Mouse (Mus musculus) ES-Bruce4 (cell line): ENCODE measurements at regions not wholly inside any gene's neighbourhood (a gene's known extent, or its start where the extent isn't known, plus 50 kb on each side); places are given as distances from the start of the nearest gene placed in this dataset.

Experiments
- H3K27ac ChIP-seq: 2 replicates; pipeline ENCODE4 v1.5.1; 2012; ENCODE audit warnings: low read length, inconsistent platforms; ENCODE audit not compliant: insufficient read depth
- H3K27me3 ChIP-seq: 2 replicates; pipeline ENCODE4 v1.6.1; 2012; ENCODE audit warnings: mild to moderate bottlenecking, low read length, inconsistent platforms; ENCODE audit not compliant: control insufficient read depth, poor library complexity, insufficient read depth, severe bottlenecking
- H3K36me3 ChIP-seq: 2 replicates; pipeline ENCODE4 v1.6.1; 2012; ENCODE audit warnings: inconsistent platforms, mild to moderate bottlenecking, low read length, moderate library complexity; ENCODE audit not compliant: control insufficient read depth, poor library complexity, insufficient read depth, severe bottlenecking
- H3K4me1 ChIP-seq: one replicate; pipeline ENCODE4 v1.8.1; 2011; ENCODE audit warnings: low read length; ENCODE audit not compliant: control insufficient read depth, insufficient read depth
- H3K4me3 ChIP-seq: 2 replicates; pipeline ENCODE4 v1.5.1; 2011; ENCODE audit warnings: low read depth, mild to moderate bottlenecking, low read length
- H3K9ac ChIP-seq: 2 replicates; pipeline ENCODE4 v1.6.1; 2012; ENCODE audit warnings: low read depth, mild to moderate bottlenecking, inconsistent platforms; ENCODE audit not compliant: poor library complexity, severe bottlenecking
- H3K9me3 ChIP-seq: replicated peaks from 2 replicates; pipeline ENCODE4 v1.6.1; 2012; ENCODE audit warnings: mild to moderate bottlenecking, low read length, inconsistent platforms; ENCODE audit not compliant: control insufficient read depth, poor library complexity, insufficient read depth, severe bottlenecking
- CTCF ChIP-seq: IDR thresholded peaks from one replicate; pipeline ENCODE4 v1.8.1; 2011; ENCODE audit warnings: low read depth, low read length
- EP300 ChIP-seq: IDR thresholded peaks from 2 replicates; pipeline ENCODE4 v1.6.1; 2011; ENCODE audit warnings: low read depth, low read length; ENCODE audit not compliant: insufficient read depth
- POLR2A ChIP-seq: IDR thresholded peaks from one replicate; pipeline ENCODE4 v1.8.1; 2011; ENCODE audit warnings: low read length; ENCODE audit not compliant: insufficient read depth

DNA sequence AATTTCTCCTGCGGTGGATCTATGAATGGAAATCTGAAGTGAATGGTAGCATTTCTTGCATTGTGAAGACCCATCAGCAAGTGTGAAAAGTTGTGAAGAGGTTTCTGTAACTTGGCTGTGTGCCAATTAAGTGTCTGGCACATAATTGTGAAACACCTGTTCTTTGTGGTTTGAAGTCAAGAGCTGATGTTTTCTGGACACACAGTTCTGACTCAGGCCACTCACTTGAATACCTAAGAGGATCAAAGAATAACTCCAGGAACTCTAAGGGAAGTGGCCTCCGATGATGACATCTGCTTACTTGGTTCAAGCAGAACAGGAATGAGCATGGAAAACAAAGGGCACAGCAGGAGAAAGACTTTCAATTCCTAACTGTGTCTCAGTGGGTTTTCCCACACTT, 534.2 kb downstream of the 1810013L24Rik start:
- no peak overlapping the region for H3K4me3 ChIP-seq

DNA sequence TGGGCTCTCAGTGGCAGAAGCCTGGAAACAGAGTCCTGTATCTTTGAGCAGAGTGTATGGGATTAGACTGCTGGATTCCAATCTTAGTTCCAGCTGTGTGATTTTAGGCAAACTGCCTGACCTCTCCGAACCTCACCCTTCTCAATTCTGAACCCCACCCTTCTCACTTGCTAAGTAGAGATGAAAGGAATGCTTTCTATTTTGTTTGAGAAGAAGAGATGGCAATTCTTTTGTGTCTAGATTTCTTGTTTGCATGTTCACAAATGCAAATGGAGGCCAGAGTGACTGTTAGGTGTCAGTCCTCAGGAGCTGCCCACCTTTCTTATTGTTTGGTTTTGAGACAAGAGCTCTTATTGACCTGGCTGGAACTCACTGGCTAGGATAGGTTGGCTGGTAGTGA, 561.1 kb downstream of the 1810013L24Rik start:
- Histone ChIP-seq H3K36me3 (no peaks in the 10 kb centered on the region), H3K4me1 (peaks cover 4% of the 10 kb centered on the region), H3K9me3 (no peaks in the 10 kb centered on the region), H3K4me3 (no peak overlapping the region), H3K27ac (no peak overlapping the region; the same call in 1 of the 2 replicates), H3K9ac (no peak overlapping the region), H3K27me3 (no peaks in the 10 kb centered on the region)
- TF ChIP-seq POLR2A, result no peak
- TF ChIP-seq CTCF, result no peak
- TF ChIP-seq EP300, result no peak

More for the DNA sequence above, 534.2 kb downstream of the 1810013L24Rik start:
- TF ChIP-seq EP300 (no peak), CTCF (no peak), POLR2A (no peak)
- peaks cover 2% of the 10 kb centered on the region for H3K4me1 ChIP-seq
- H3K36me3 ChIP-seq, result no peaks in the 10 kb centered on the region
- H3K9ac ChIP-seq, result no peak overlapping the region
- no peaks in the 10 kb centered on the region for H3K9me3 ChIP-seq
- no peaks in the 10 kb centered on the region; the same call in 1 of the 2 replicates for H3K27me3 ChIP-seq
- no peak overlapping the region for H3K27ac ChIP-seq

DNA sequence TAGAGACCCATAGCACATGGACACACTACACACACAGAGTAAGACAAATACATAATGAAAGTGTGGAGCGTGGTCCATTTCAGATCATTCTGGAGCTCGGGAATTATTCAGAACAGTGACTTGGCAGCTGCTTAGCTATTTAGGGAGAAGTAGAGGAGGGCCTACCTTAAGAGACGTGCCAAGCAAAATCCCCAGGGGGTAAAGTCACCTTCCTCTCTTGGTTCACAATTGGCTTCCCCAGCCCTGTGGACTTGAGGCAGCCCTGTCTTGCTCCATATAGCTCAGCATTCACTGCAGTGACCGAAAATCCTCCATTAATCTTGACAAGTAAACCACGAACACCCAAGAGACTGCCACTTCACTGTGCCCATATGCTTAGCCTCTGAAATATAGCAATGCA, 574.8 kb downstream of the 1810013L24Rik start:
- H3K27ac ChIP-seq, result no peak overlapping the region
- H3K4me1 ChIP-seq, result no peaks in the 10 kb centered on the region
- H3K9me3 ChIP-seq, result no peaks in the 10 kb centered on the region

DNA sequence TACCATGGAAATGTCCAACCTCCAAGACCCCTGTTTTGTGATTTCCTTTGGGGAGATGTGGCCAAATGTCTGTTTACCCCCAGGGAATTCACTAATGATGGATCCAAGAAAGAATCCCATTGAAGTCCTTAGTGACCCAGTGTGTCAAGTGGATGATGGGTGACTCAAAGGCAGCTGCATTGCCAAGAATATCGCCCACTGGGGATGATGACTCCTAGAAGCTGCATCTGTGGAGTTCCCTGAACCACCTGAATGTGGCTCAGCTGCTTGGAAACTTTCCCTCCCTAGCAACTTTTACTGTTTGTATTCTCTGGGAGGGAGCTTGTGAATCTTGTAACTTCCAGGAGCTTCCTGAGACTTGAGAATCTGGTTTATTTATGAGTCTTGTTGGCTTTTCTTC, 578.3 kb downstream of the 1810013L24Rik start:
- Histone ChIP-seq H3K27ac (no peak overlapping the region), H3K9me3 (no peaks in the 10 kb centered on the region), H3K27me3 (no peaks in the 10 kb centered on the region), H3K4me3 (no peak overlapping the region), H3K9ac (no peak overlapping the region), H3K36me3 (no peaks in the 10 kb centered on the region), H3K4me1 (no peaks in the 10 kb centered on the region)
- TF ChIP-seq POLR2A, result no peak
- no peak for TF ChIP-seq EP300
- no peak for TF ChIP-seq CTCF

More for the DNA sequence above, 574.8 kb downstream of the 1810013L24Rik start:
- Histone ChIP-seq H3K27me3 (no peaks in the 10 kb centered on the region), H3K4me3 (no peak overlapping the region), H3K9ac (no peak overlapping the region), H3K36me3 (no peaks in the 10 kb centered on the region)
- TF ChIP-seq CTCF, result no peak
- TF ChIP-seq POLR2A, result no peak
- no peak for TF ChIP-seq EP300

DNA sequence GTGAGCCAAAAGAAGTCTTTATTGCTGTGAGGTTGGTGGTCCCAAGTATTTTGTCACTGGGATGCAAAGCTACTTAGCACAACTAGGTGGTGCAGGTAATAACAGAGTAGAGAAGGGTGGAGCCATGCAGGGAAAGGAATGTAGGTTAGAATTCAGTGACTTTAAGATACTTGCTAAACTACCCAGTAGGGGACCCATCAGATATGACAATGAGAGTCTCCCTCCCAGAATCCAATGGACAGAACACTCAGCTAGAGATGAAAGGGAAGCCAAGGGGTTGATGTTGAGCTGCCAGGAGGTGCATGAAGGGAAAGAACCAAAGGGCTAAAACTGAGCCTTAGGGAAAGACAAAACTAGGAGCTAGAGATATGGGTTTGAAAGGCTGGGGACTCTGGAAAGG, 564.9 kb downstream of the Grin2a start:
- Histone ChIP-seq H3K4me3 (no peak overlapping the region), H3K27me3 (no peaks in the 10 kb centered on the region), H3K9ac (no peak overlapping the region), H3K27ac (no peak overlapping the region), H3K4me1 (no peaks in the 10 kb centered on the region), H3K9me3 (peaks cover 2% of the 10 kb centered on the region; the same call in 1 of the 2 replicates), H3K36me3 (no peaks in the 10 kb centered on the region)
- TF ChIP-seq EP300, result no peak
- TF ChIP-seq CTCF, result no peak
- TF ChIP-seq POLR2A, result no peak

DNA sequence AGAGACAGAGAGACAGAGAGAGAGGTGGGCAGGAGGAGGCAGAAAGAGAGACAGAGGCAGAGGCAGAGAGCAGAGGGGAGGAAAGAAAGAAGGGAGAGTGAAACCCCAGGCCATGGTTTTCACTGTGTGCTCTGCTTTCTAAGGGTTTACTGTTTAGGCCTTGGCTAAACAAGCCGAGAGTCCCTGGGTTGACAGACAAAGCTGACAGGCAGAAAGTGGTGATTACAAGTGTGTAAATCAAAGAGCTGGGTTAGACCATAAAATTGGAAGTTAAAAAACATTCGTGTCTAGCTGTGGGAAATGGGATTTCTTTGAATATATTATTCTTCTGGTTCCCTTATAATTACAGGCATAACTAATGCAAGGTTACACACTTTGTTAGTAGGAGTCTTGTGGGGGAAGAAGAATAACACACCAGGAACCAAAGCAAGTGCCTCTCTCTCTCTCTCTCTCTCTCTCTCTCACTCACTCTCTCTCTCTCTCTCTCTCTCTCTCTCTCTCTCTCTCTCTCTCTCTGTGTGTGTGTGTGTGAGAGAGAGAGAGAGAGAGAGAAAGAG, 556.0 kb downstream of the Grin2a start:
- TF ChIP-seq CTCF (no peak), EP300 (no peak)
- Histone ChIP-seq H3K9me3 (no peaks in the 10 kb centered on the region), H3K4me1 (no peaks in the 10 kb centered on the region), H3K27me3 (no peaks in the 10 kb centered on the region), H3K4me3 (no peak overlapping the region), H3K9ac (no peak overlapping the region), H3K27ac (no peak overlapping the region), H3K36me3 (no peaks in the 10 kb centered on the region)
